In genomic region chr4:129540012-129540411, GRCm38 (mm10) we compare ENCODE assay signal across 9 mouse cellular contexts. TPM values are rescaled to one million over a fixed set of nuclear protein-coding genes. Genes with fewer than 3 reads are reported as not detected.
DNase-seq lines count a peak whose midpoint lies in the region; ATAC-seq lines count a peak whose summit lies in the region.
"Had no signal": no experiment of that assay in that cellular context is flagged by ENCODE, and none has a peak within 500 bp of the region (broad histone marks: within the 10 kb centered on the region; RNA-seq: fewer than 3 reads in every experiment).

No protein-coding gene starts in this region.

- 92% methylated on average over 6 of the region's 6 CpGs for WGBS in liver, embryonic 11.5 days

- DNase-seq in adrenal gland, postnatal 36 days = peak; percentile 36 to 46
- no peak for DNase-seq in adrenal gland, postnatal 4 days (ENCODE audit: low spot score in 2 of 2)
- DNase-seq in liver = peak; percentile 63
- DNase-seq in liver, embryonic 11.5 days (ENCODE audit: low spot score) = no peak
- peak; percentile 25 for DNase-seq in kidney, postnatal 14 days
- DNase-seq in thymus, adult 18-20 months = peak; percentile 25 to 44
- no peak for DNase-seq in yolk sac, embryonic 10.5 days (ENCODE audit: low spot score)
- DNase-seq in urinary bladder, postnatal 14 days (ENCODE audit: low spot score) = no peak

- no peak overlapping the region for H3K9ac ChIP-seq in liver, embryonic 11.5 days (ENCODE audit: low read depth, low read length)

- H3K4me3 ChIP-seq in liver, embryonic 11.5 days (ENCODE audit: low read depth, low read length) = no peak overlapping the region

- peaks cover 13% of the 10 kb centered on the region for H3K4me1 ChIP-seq in liver, embryonic 11.5 days (replicated peaks; ENCODE audit: control insufficient read depth, insufficient read depth, low read length)

- no peak overlapping the region for H3K27ac ChIP-seq in liver, embryonic 11.5 days (ENCODE audit: low read depth, low read length)

- no peaks in the 10 kb centered on the region for H3K9me3 ChIP-seq in liver, embryonic 11.5 days (ENCODE audit: control insufficient read depth, low read length)

- H3K27me3 ChIP-seq in liver, embryonic 11.5 days (replicated peaks; ENCODE audit: control insufficient read depth, insufficient read depth, low read length) = no peaks in the 10 kb centered on the region

- no peak for ATAC-seq in liver, embryonic 11.5 days (replicated peaks; ENCODE audit: low FRiP score)

- H3K36me3 ChIP-seq in liver, embryonic 11.5 days (ENCODE audit: control insufficient read depth, insufficient read depth, low read length) = peaks cover 9% of the 10 kb centered on the region; the same call in 1 of the 2 replicates

- no peak overlapping the region for H3K4me2 ChIP-seq in liver, embryonic 11.5 days

RNA-seq across cellular contexts. Expression of gene Hdac1, which starts 2.5 kb away (rescaled TPM):
- 10 to 100 TPM; 49.2 to 59.8 TPM for total RNA-seq in adrenal gland, postnatal 36 days (2021)
- total RNA-seq in adrenal gland, postnatal 4 days (2021) = 10 to 100 TPM; 74.9 to 84.8 TPM
- 215 and 223 TPM in 2 replicates for polyA plus RNA-seq in liver, embryonic 11.5 days (2014; fragmentation: Nextera tagmentation; extraction: Ambion mirVana)

RNA-seq across cellular contexts. Expression of gene Marcksl1, which starts 26.6 kb away (rescaled TPM):
- 10 to 100 TPM; 53.0 to 56.9 TPM for total RNA-seq in adrenal gland, postnatal 36 days (2021)
- 100 to 1,000 TPM; 157 to 183 TPM for total RNA-seq in adrenal gland, postnatal 4 days (2021)
- 388 and 395 TPM in 2 replicates for polyA plus RNA-seq in liver, embryonic 11.5 days (2014; fragmentation: Nextera tagmentation; extraction: Ambion mirVana)

RNA-seq across cellular contexts. Expression of gene Lck, which starts 33.4 kb away (rescaled TPM):
- total RNA-seq in adrenal gland, postnatal 36 days (2021) = 1 to 10 TPM; 2.7 to 5.2 TPM
- 1 to 10 TPM; 8.7 to 9.7 TPM for total RNA-seq in adrenal gland, postnatal 4 days (2021)
- 5.5 and 6.0 TPM in 2 replicates for polyA plus RNA-seq in liver, embryonic 11.5 days (2014; fragmentation: Nextera tagmentation; extraction: Ambion mirVana)

RNA-seq across cellular contexts. Expression of gene Fam167b, which starts 38.3 kb away (rescaled TPM):
- 10 to 100 TPM; 41.9 to 46.2 TPM for total RNA-seq in adrenal gland, postnatal 36 days (2021)
- 10 to 100 TPM; 30.9 to 33.5 TPM for total RNA-seq in adrenal gland, postnatal 4 days (2021)
- polyA plus RNA-seq in liver, embryonic 11.5 days (2014; fragmentation: Nextera tagmentation; extraction: Ambion mirVana) = 9.2 and 9.3 TPM in 2 replicates

RNA-seq across cellular contexts. Expression of gene Fam229a, which starts 49.0 kb away (rescaled TPM):
- not detected for total RNA-seq in adrenal gland, postnatal 36 days (2021)
- total RNA-seq in adrenal gland, postnatal 4 days (2021) = not detected
- not detected in 2 replicates for polyA plus RNA-seq in liver, embryonic 11.5 days (2014; fragmentation: Nextera tagmentation; extraction: Ambion mirVana)
- polyA plus RNA-seq: heart, embryonic 16.5 days had no signal

Comparison
In these comparisons a context has a peak if more than half of its experiments do, and no peak if none do; other contexts are left out.
1. DNase-seq: peak in adrenal gland, postnatal 36 days (2 of 2), liver (single experiment), kidney, postnatal 14 days (single experiment) and thymus, adult 18-20 months (2 of 2); none in adrenal gland, postnatal 4 days (0 of 2), liver, embryonic 11.5 days (single experiment), yolk sac, embryonic 10.5 days (single experiment) and urinary bladder, postnatal 14 days (single experiment).